8 mouse cellular contexts compared by ENCODE assay signal in the genomic region with DNA sequence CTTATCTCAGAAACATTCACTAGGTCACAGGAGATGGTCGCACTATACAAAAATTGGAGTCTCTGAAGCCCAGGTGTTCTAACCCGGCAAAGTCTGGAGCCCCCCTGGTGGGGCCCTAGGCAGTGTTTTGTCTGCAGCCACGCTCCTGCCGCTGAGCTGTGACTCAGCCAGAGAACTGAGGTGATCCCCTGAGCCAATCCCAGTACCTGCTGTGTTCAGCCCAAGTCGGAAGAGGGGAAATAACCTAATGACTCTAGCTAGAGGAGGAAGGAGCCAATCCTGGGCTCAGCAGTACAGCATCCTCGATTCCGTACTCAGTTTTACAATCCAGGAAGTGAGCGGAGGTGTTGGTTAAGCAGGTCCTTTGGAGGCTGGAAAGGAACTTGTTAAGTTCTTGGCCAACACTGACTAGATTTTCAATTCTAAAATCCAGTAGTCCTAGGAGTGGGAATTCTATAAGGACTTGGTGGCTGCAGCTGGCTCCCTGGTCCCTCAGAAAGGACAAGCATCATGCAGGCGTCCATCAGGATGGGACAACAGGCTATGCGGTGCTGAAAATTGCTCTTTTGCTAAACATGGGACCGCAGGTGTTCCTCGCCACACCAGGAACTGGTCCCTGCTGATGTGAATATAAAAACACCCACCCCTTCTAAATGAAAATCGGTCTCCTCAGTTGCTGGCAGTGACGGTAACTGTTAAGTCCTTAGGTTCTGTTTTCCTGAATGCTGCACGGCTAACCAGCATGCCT. TPM values are rescaled to one million over a fixed set of nuclear protein-coding genes. Genes with fewer than 3 reads are reported as not detected.
DNase-seq lines count a peak whose midpoint lies in the region; ATAC-seq and TF ChIP-seq lines count a peak whose summit lies in the region.

No protein-coding gene starts in this region.

- 5% methylated on average over 15 of the region's 15 CpGs for WGBS in bone marrow, adult 2 months
- 5% methylated on average over 15 of the region's 15 CpGs for WGBS in embryonic facial prominence, embryonic 15.5 days
- 15% methylated on average over 15 of the region's 15 CpGs for WGBS in heart, embryonic 13.5 days
- 11% methylated on average over 15 of the region's 15 CpGs for WGBS in kidney, postnatal 0 days
- 15% methylated on average over 15 of the region's 15 CpGs for WGBS in liver, embryonic 12.5 days (ENCODE audit: insufficient replicate concordance)

- peak overlapping the region; percentile 51 for H3K4me2 ChIP-seq in embryonic facial prominence, embryonic 15.5 days (replicated peaks)
- H3K4me2 ChIP-seq in heart, embryonic 13.5 days = peak overlapping the region; percentile 71
- peak overlapping the region; percentile 48 for H3K4me2 ChIP-seq in kidney, postnatal 0 days (ENCODE audit: low read length)
- peak overlapping the region; percentile 62 for H3K4me2 ChIP-seq in liver, embryonic 12.5 days

- peak overlapping the region; percentile 7; the same call in 1 of the 2 replicates for H3K9ac ChIP-seq in embryonic facial prominence, embryonic 15.5 days
- H3K9ac ChIP-seq in heart, embryonic 13.5 days = peak overlapping the region; percentile 63
- H3K9ac ChIP-seq in kidney, postnatal 0 days (ENCODE audit: low read depth, low read length) = no peak overlapping the region
- H3K9ac ChIP-seq in liver, embryonic 12.5 days = peak overlapping the region; percentile 37

- H3K27ac ChIP-seq in bone marrow, adult 2 months (ENCODE audit: control insufficient read depth, insufficient read depth, low read depth, low read length, poor library complexity) = no peak overlapping the region
- peak overlapping the region; percentile 35; the same call in 1 of the 2 replicates for H3K27ac ChIP-seq in embryonic facial prominence, embryonic 15.5 days (replicated peaks)
- H3K27ac ChIP-seq in heart, embryonic 13.5 days (replicated peaks) = peak overlapping the region; percentile 51
- no peak overlapping the region for H3K27ac ChIP-seq in kidney, postnatal 0 days
- peak overlapping the region; percentile 50; the same call in 1 of the 2 replicates for H3K27ac ChIP-seq in liver, embryonic 12.5 days

- TF ChIP-seq POLR2A in bone marrow, adult 2 months (IDR thresholded peaks at IDR 0.05; ENCODE audit: borderline replicate concordance, control insufficient read depth, low read depth, low read length) = no peak

- no peak for TF ChIP-seq CTCF in bone marrow, adult 2 months (IDR thresholded peaks at IDR 0.05; ENCODE audit: control insufficient read depth, insufficient read depth, low read length)
- TF ChIP-seq CTCF in kidney, postnatal 0 days (IDR thresholded peaks at IDR 0.05; ENCODE audit: low read depth) = no peak

- H3K27me3 ChIP-seq in embryonic facial prominence, embryonic 15.5 days = no peaks in the 10 kb centered on the region
- H3K27me3 ChIP-seq in heart, embryonic 13.5 days (replicated peaks) = no peaks in the 10 kb centered on the region
- H3K27me3 ChIP-seq in kidney, postnatal 0 days (ENCODE audit: insufficient read depth, low read length) = no peaks in the 10 kb centered on the region
- H3K27me3 ChIP-seq in liver, embryonic 12.5 days (replicated peaks) = no peaks in the 10 kb centered on the region; the same call in 1 of the 2 replicates
- H3K27me3 ChIP-seq in splenic B cell, adult 2 months (ENCODE audit: control insufficient read depth, insufficient read depth, low read length, poor library complexity, severe bottlenecking) = no peaks in the 10 kb centered on the region

- H3K36me3 ChIP-seq in embryonic facial prominence, embryonic 15.5 days = no peaks in the 10 kb centered on the region
- no peaks in the 10 kb centered on the region for H3K36me3 ChIP-seq in heart, embryonic 13.5 days
- H3K36me3 ChIP-seq in kidney, postnatal 0 days (ENCODE audit: insufficient read depth, low read length) = no peaks in the 10 kb centered on the region
- no peaks in the 10 kb centered on the region for H3K36me3 ChIP-seq in liver, embryonic 12.5 days
- H3K36me3 ChIP-seq in splenic B cell, adult 2 months (ENCODE audit: control insufficient read depth, insufficient read depth, low read length, poor library complexity, severe bottlenecking) = no peaks in the 10 kb centered on the region

- H3K4me1 ChIP-seq in bone marrow, adult 2 months (ENCODE audit: control insufficient read depth, insufficient read depth, low read length) = peaks cover 3% of the 10 kb centered on the region; the same call in 1 of the 2 replicates
- H3K4me1 ChIP-seq in embryonic facial prominence, embryonic 15.5 days = peaks cover 29% of the 10 kb centered on the region
- H3K4me1 ChIP-seq in heart, embryonic 13.5 days = peaks cover 48% of the 10 kb centered on the region
- peaks cover 18% of the 10 kb centered on the region for H3K4me1 ChIP-seq in kidney, postnatal 0 days (replicated peaks; ENCODE audit: insufficient read depth, low read length)
- peaks cover 59% of the 10 kb centered on the region for H3K4me1 ChIP-seq in liver, embryonic 12.5 days

- H3K9me3 ChIP-seq in embryonic facial prominence, embryonic 15.5 days (replicated peaks) = no peaks in the 10 kb centered on the region
- no peaks in the 10 kb centered on the region for H3K9me3 ChIP-seq in heart, embryonic 13.5 days
- H3K9me3 ChIP-seq in kidney, postnatal 0 days (replicated peaks; ENCODE audit: low read length) = no peaks in the 10 kb centered on the region
- H3K9me3 ChIP-seq in liver, embryonic 12.5 days (replicated peaks) = no peaks in the 10 kb centered on the region

- peak overlapping the region; percentile 69 for H3K4me3 ChIP-seq in bone marrow, adult 2 months (replicated peaks; ENCODE audit: control insufficient read depth, low read depth, low read length)
- peak overlapping the region; percentile 40 for H3K4me3 ChIP-seq in embryonic facial prominence, embryonic 15.5 days (replicated peaks)
- peak overlapping the region; percentile 45 for H3K4me3 ChIP-seq in heart, embryonic 13.5 days
- H3K4me3 ChIP-seq in kidney, postnatal 0 days (replicated peaks; ENCODE audit: low read depth, low read length) = peak overlapping the region; percentile 16
- peak overlapping the region; percentile 39 for H3K4me3 ChIP-seq in liver, embryonic 12.5 days

- peak; percentile 88 to 91 for DNase-seq in B cell, adult 2 months
- DNase-seq in kidney, postnatal 0 days (ENCODE audit: low spot score) = peak; percentile 89
- peak; percentile 93 for DNase-seq in naive thymus-derived CD4-positive, alpha-beta T cell, adult 2 months (ENCODE audit: low read depth)
- peak; percentile 85 for DNase-seq in splenic B cell, adult 2 months (ENCODE audit: low read depth, low spot score)

- ATAC-seq in embryonic facial prominence, embryonic 15.5 days (ENCODE audit: insufficient number of reproducible peaks, low FRiP score, low TSS enrichment, low read depth) = peak; percentile 84
- peak; percentile 61; the same call in 1 of the 2 replicates for ATAC-seq in heart, embryonic 13.5 days (ENCODE audit: extremely low read depth, insufficient number of reproducible peaks, low FRiP score, low TSS enrichment)
- ATAC-seq in kidney, postnatal 0 days (replicated peaks; ENCODE audit: low FRiP score, low read depth) = peak; percentile 81
- peak; percentile 65 for ATAC-seq in liver, embryonic 12.5 days

RNA-seq across cellular contexts. Expression of a gene that starts 19.1 kb away (rescaled TPM):
- 6.9 and 14.8 TPM in 2 replicates for polyA plus RNA-seq in bone marrow, adult 2 months (2011; ENCODE audit: insufficient read depth, insufficient read length, low replicate concordance, missing spikeins)
- 6.2 and 6.5 TPM in 2 replicates for polyA plus RNA-seq in embryonic facial prominence, embryonic 15.5 days (2015; fragmentation: Nextera tagmentation; extraction: Ambion mirVana)
- polyA plus RNA-seq in heart, embryonic 13.5 days (2015; fragmentation: Nextera tagmentation; extraction: Ambion mirVana) = 4.9 and 6.0 TPM in 2 replicates
- 4.7 and 5.2 TPM in 2 replicates for polyA plus RNA-seq in kidney, postnatal 0 days (2015; fragmentation: Nextera tagmentation; extraction: Ambion mirVana)
- polyA plus RNA-seq in liver, embryonic 12.5 days (2016; fragmentation: Nextera tagmentation; extraction: Ambion mirVana) = 6.8 and 6.9 TPM in 2 replicates

Comparison
In these comparisons a context has a peak if more than half of its experiments do, and no peak if none do; other contexts are left out.
1. H3K27ac ChIP-seq: peak in embryonic facial prominence, embryonic 15.5 days (single experiment), heart, embryonic 13.5 days (single experiment) and liver, embryonic 12.5 days (single experiment); none in bone marrow, adult 2 months (single experiment) and kidney, postnatal 0 days (single experiment).
2. H3K4me3 ChIP-seq: peak in every context shown above with its lines; median percentile 69 in bone marrow, adult 2 months; 45 in heart, embryonic 13.5 days; 40 in embryonic facial prominence, embryonic 15.5 days; 39 in liver, embryonic 12.5 days; 16 in kidney, postnatal 0 days.
3. Peak in every context shown above with its lines, with median percentiles within 50 percentile points of each other: DNase-seq, ATAC-seq and H3K4me2 ChIP-seq.